Mouse (Mus musculus) heart, postnatal 25 days (tissue): ENCODE results near the gene Mmp9. TPM values are rescaled to one million over a fixed set of nuclear protein-coding genes. Genes with fewer than 3 reads are reported as not detected.

ENCODE experiments used
- DNase-seq: peaks from one replicate; pipeline ENCODE4 v3.0.0; 2022; ENCODE audit warnings: low spot score
- intact Hi-C: fragments of 180-260 bp; cut with DNase I; formaldehyde crosslinking; loops from one replicate; pipeline ENCODE4 v1.15.1; 2025
- total RNA-seq, 2 experiments: library from RNA; stranded (reverse); gene quantifications; 2 replicates each; pipeline ENCODE4 v1.2.3; 2021

Gene Mmp9
- total RNA-seq, 2 experiments from 2014 or later, result 0.55 to 0.61 TPM

DNA sequence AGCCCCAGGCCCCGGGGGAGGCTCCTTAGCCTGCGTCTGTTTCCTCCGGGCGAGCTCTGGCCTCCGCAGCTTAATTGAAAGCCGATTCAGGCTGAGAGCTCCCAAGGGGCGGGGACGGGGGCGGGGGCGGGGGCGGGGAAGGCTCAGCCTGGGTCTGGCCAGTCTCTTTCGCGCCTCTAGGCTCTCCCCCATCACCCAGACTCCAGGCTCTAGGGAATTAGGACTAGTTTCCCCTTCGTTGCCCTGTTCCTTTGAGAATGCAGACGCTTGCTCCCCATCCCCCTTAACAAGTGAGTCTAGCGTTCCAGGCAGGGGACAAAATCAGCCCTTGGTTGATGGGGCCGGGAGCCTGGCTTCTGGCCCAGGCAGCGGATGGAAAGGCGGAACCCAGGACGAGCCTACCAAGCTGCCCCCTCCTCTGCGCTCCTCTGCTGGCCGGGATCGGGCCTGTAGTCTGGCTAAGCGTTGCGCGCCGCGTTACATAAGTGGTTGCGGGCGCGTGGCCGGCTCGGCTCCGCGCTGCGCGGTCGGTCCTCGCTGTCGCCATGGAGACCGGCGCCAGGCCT, 30.1 kb downstream of the Mmp9 start:
- no peak for DNase-seq
- intact Hi-C loops, result no loop called here

DNA sequence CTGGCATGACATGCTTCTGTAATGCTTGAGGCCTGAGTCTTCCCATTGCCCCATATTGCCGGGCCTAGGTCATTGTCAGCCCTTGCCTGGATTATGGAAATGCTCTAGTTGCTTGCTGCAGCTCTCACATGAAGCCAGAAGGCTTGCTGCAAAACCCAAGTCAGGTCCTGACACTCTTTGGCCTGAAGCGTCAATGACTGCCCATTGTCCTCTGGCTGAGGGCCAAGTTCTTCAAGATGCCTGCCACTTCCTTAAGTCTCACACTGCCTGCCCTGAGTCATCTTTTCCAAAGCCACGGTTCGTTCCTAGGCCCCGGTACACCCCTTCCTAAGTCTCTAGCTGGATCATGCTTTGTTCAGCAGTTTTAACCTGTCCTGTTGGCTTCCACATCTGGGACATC, 32.1 kb downstream of the Mmp9 start:
- intact Hi-C loops, result no loop called here
- no peak for DNase-seq

- no peak for DNase-seq
- intact Hi-C loops, result no loop called here
Observed at GRCm38 (mm10) chr2:164975611-164976010, 35.0 kb downstream of the Mmp9 start.

DNA sequence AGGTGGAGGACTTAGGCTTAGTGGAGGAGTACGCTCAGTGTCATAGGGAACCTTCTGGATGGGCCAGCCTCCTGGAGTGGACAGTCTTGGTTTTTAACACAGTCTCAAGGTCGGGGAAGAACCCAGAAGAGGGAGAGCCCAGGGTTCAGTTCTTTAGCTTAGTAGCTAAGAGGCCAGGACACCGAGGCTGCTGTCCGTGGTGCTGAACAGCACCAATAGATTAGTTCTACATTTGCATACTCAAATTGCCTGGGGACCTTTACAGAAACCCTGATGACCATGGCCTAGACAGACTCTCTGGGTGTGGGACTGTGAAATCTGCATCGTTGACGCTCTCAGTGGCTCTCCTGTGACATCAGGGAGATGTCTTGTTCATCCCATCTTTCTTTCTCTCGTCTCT, 39.2 kb downstream of the Mmp9 start:
- DNase-seq, result no peak
- intact Hi-C loops, result no loop called here

GRCm38 (mm10) chr2:164985962-164986361, 45.4 kb downstream of the Mmp9 start:
- DNase-seq, result no peak
- intact Hi-C loops, result no loop called here

- intact Hi-C loops, result no loop called here
- DNase-seq, result no peak
Observed at GRCm38 (mm10) chr2:164986371-164987027, 45.9 kb downstream of the Mmp9 start.

DNA sequence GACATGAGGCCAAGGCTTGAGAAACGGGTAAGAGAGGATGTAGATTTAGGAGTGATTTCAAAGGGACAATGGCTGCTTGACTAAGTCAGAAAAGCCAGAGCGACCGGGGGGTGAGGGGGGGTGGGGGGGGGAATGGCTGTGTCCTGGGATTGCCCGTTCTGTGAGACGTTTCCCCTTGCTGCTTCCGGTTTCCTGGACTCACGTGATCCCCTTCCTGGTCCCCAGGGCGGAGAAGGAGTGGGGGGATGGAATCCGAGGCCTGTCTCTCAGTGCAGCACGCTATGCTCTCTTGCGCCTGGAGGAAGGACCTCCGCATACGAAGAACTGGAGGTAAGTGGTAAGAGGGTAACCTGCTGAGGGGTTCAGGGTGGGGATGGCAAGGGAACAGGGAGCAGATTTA, 48.2 kb downstream of the Mmp9 start:
- DNase-seq, result no peak
- intact Hi-C loops, result no loop called here

DNA sequence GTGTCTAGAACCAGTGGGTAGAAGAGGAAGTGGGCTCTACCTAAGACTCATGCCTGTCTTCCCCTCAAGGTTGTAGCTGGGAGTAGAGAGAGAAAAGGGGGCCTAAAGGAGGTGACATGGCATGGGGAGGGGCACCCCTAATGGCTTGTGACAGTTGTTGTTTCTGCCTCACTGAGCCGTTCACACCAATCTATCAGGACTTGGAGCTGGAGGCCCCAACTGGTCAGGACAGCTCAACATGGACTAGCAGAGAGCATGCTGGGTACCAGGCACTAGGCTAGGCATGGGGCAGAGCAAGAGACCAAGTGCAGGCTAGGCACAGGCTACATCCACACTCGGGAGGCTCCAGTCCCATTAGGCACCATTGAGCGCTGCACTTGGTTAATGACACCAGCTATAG, 50.5 kb downstream of the Mmp9 start:
- intact Hi-C loops, result no loop called here
- DNase-seq, result no peak

- intact Hi-C loops, result no loop called here
- no peak for DNase-seq
Observed at GRCm38 (mm10) chr2:164991808-164992207, 51.2 kb downstream of the Mmp9 start.

DNA sequence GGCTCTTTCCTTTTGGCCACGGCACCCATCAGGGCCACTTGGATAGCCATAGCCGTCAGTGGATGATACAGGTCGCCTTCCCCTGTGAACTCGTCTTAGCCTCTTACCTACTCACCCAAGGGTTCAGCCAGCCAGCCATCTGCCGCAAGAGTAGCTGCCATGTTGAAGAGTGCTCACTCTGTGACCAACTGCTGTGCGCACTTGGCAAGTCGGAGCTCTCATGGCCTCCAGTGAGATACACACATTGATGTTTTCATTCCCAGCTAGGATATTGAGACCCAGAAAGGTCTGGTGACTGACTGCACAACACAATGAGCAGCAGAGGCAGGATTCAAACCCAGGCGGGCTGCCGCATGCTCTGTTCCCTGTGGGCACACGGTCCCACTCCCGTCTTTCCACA, 53.6 kb downstream of the Mmp9 start:
- DNase-seq, result no peak
- intact Hi-C loops, result no loop called here

GRCm38 (mm10) chr2:164994659-164995428, 54.3 kb downstream of the Mmp9 start:
- intact Hi-C loops, result no loop called here

DNA sequence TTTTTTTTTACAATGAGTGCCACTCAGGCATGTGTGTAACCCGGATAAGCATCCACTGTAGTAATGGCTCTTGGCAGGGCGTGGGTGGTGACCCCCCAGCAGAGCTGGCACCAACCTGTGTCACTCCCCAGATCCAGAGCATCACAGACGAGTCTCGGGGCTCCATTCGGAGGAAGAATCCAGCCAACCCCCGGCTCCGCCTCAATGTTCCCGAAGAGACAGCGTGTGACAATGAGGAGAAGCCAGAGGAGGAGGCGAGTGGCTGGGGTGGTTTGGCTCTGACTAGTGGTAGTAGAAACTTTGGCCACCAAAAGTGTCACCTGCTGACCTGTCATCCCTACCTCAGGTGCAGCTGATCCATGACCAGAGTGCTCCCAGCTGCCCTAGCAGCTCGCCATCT, 55.4 kb downstream of the Mmp9 start:
- intact Hi-C loops, result no loop called here
- DNase-seq, result no peak

More at GRCm38 (mm10) chr2:164994659-164995428, 54.3 kb downstream of the Mmp9 start:
- no peak for DNase-seq

DNA sequence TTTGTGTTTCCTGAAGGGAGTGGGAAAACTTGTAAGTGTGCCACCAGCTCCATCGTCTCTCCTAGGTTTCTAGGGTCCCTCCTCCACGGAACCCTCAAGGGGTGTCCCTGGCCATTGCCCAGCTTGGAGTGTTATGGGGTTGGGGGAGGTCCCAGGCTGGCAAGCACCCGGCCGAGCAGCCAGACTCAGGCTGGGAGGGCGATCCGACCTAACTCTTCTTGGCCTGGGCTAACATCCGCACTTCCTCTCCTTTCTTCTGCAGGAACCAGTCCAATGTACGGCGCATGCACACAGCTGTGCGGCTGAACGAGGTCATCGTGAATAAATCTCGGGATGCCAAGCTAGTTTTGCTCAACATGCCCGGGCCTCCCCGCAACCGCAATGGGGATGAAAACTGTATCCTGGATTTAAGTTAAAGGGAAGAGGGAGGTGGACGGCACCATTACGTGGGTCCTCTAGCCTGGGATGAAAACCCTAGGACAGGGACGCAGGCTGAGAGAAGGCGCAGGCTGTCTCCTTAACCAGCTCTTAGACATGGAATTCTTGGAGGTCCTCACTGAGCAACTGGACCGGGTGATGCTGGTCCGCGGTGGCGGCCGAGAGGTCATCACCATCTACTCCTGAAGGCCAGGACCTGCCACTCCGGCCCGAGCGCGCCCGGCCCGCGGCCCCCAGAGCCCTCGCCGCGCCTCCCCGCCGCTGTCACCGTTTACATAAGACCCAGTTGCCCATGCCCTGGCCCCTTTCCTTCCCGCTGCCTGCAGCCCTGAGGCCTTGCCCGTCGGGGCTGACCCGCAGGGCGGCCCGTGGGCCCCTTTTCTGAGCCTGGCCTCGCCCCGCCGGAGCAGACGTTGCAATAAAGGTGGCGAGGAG, 56.5 kb downstream of the Mmp9 start:
- no peak for DNase-seq
- intact Hi-C loops, result no loop called here

DNA sequence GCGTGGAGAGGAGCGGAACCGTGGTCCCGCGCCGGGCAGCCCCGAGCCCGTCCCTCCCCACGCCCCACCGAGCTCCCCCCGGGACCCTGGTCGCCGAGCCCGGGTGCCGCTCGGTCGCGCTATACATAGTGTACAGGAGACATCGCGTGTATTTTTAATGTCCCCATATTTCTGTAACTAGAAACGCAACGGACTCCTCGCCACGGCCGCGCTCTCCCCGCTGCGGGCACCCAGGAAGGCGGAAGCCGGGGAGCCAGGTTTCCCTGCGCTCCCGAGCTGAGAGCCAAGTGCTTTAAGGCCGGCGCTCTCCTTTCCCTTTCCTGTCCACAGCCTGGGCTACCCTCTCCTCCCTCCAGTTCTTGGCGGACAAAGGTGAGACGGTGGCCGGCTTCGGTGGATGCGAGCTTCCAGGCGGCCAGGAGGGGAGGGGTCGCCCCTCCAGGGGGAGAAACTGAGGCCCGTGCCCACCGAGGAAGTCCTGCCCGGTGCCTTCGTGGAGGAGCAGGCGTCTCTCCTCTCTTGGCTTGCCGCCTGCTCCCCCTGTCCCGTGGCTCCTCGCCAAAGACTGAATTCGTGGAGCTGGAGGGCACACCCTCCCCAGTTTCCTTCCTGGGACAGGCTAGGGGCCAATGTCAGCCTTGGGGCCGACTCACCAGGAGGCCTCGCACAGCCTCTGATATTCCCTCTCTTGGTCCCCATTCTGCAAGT, 57.3 kb downstream of the Mmp9 start:
- peak; percentile 15 for DNase-seq
- intact Hi-C loops, result no loop called here

DNA sequence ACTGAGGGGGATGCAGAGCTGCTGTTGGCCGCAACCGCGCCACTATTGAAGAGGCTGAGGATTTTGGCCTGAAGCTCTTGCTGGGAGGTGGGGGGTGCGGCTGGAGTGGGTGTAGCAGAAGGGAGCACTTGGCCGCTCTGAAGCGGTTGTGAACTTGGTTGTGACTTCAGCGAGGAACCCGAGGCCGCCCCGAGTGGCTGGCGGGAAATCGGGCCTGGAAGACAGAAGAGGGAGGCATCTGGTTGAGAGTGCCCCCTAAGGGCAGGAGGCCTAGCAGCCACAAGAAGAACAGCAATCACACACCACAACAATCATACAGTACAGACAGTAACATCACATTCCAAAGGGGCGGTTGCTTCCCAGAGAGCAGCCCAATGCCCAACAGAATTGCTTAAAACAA, 61.4 kb downstream of the Mmp9 start:
- DNase-seq, result no peak
- intact Hi-C loops, result no loop called here

DNA sequence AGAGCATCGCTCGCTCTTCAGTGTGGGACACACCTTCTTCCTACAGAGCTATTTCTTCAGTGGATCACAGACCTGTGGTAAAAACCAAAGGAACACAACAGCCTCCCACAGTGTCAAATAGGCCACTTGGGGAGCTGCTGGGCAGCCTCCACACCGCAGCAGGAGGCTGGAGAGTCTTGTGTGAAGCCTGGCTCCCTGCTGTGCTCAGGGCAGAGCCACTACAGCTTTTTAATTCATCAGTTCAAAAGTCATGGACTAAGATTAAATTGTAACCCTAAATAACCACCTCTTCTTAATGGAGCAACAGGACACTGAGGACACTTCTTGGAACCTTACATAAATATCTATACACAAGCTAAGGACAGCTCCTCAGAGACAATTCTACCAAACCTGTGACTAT, 62.5 kb downstream of the Mmp9 start:
- DNase-seq, result no peak
- intact Hi-C loops, result no loop called here

DNA sequence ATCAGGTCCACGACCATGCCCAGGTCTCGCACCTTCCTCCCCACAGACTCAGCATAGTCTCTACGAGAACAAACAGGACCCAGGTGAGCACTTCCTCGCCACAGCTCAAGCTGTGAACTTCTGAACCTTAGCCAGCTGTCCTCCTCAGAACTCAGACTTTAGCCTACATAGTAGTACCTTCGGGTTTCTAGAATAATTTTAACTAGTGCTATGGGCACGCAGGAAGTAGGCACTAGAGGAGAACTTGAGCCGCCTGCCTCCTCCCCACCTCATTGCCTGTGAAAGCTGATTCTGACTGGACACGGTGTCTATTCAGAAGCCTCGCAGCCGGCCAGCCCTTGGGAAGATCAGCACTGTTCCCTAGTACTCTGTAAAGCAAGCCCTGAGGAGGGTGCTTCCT, 63.7 kb downstream of the Mmp9 start:
- DNase-seq, result no peak
- intact Hi-C loops, result no loop called here
